Mouse (Mus musculus) adrenal gland, postnatal 10 days (tissue): ENCODE measurements at regions not wholly inside any gene's neighbourhood (a gene's known extent, or its start where the extent isn't known, plus 50 kb on each side); places are given as distances from the start of the nearest gene placed in this dataset.
A peak's percentile ranks its signal among the peaks of the same experiment; 100 is the strongest.
"Not testable (repeated sequence)": the region's sequence is repeated elsewhere in the genome, so short reads cannot be mapped to it uniquely, and the experiment has no call there.

Experiments
- DNase-seq: peaks from one replicate; pipeline ENCODE4 v3.0.0; 2021; ENCODE audit warnings: mixed read lengths

- DNase-seq, result not testable (repeated sequence)
Measured at GRCm38 (mm10) chr8:20285523-20285922, 77.5 kb downstream of the Gm15319 start.

- not testable (repeated sequence) for DNase-seq
Measured at GRCm38 (mm10) chr8:20284856-20285255, 78.2 kb downstream of the Gm15319 start.

- not testable (repeated sequence) for DNase-seq
Measured at GRCm38 (mm10) chr8:20283141-20283540, 79.9 kb downstream of the Gm15319 start.

- DNase-seq, result peak; percentile 13
Measured at GRCm38 (mm10) chr8:20281201-20281887, 81.7 kb downstream of the Gm15319 start.

GRCm38 (mm10) chr8:20277701-20278100 lies 85.3 kb downstream of the Gm15319 start:
- DNase-seq, result not testable (repeated sequence)

- not testable (repeated sequence) for DNase-seq
Measured at GRCm38 (mm10) chr8:20276661-20277060, 86.3 kb downstream of the Gm15319 start.

- not testable (repeated sequence) for DNase-seq
Measured at GRCm38 (mm10) chr8:20273844-20274243, 89.2 kb downstream of the Gm15319 start.

- DNase-seq, result not testable (repeated sequence)
Measured at GRCm38 (mm10) chr8:20267520-20268127, 95.4 kb downstream of the Gm15319 start.

GRCm38 (mm10) chr8:20266776-20267175 lies 96.2 kb downstream of the Gm15319 start:
- peak; percentile 20 for DNase-seq

- DNase-seq, result not testable (repeated sequence)
Measured at GRCm38 (mm10) chr8:20264612-20265011, 98.4 kb downstream of the Gm15319 start.

GRCm38 (mm10) chr8:20264106-20264505 lies 98.9 kb downstream of the Gm15319 start:
- DNase-seq, result peak; percentile 21

- peak; percentile 27 for DNase-seq
Measured at GRCm38 (mm10) chr8:20262847-20263570, 100.0 kb downstream of the Gm15319 start.

- DNase-seq, result not testable (repeated sequence)
Measured at GRCm38 (mm10) chr8:20262253-20262652, 100.8 kb downstream of the Gm15319 start.

- not testable (repeated sequence) for DNase-seq
Measured at GRCm38 (mm10) chr8:20261452-20262181, 101.4 kb downstream of the Gm15319 start.

- peak; percentile 21 for DNase-seq
Measured at GRCm38 (mm10) chr8:20261007-20261406, 102.0 kb downstream of the Gm15319 start.

GRCm38 (mm10) chr8:20260125-20260640 lies 102.8 kb downstream of the Gm15319 start:
- not testable (repeated sequence) for DNase-seq

- DNase-seq, result not testable (repeated sequence)
Measured at GRCm38 (mm10) chr8:20259662-20260061, 103.3 kb downstream of the Gm15319 start.
